Mouse (Mus musculus) midbrain, embryonic 16.5 days (tissue): ENCODE measurements around the gene Car6. TPM values are rescaled to one million over a fixed set of nuclear protein-coding genes. Genes with fewer than 3 reads are reported as not detected.

Experiments used
- ATAC-seq: fragments of 200-750 bp; cut with Nextera tagmentation; 2 replicates; pipeline ENCODE4 v1.8.0; 2017; ENCODE audit warnings: moderate TSS enrichment
- H3K27ac ChIP-seq: fragments of 300-500 bp; sonication (generic); 2 replicates; pipeline ENCODE4 v1.5.1; 2014; ENCODE audit warnings: mild to moderate bottlenecking, low read length, mixed read lengths
- H3K27me3 ChIP-seq: fragments of 300-500 bp; sonication (generic); 2 replicates; pipeline ENCODE4 v1.6.1; 2014; ENCODE audit warnings: low read depth, low read length, mixed read lengths; ENCODE audit not compliant: control insufficient read depth, insufficient read depth
- H3K36me3 ChIP-seq: fragments of 300-500 bp; sonication (generic); 2 replicates; pipeline ENCODE4 v1.6.1; 2014; ENCODE audit warnings: mild to moderate bottlenecking, low read length, moderate library complexity, mixed read lengths; ENCODE audit not compliant: control insufficient read depth, insufficient read depth
- H3K4me1 ChIP-seq: fragments of 300-500 bp; sonication (generic); 2 replicates; pipeline ENCODE4 v1.6.1; 2014; ENCODE audit warnings: mild to moderate bottlenecking, low read length, mixed read lengths; ENCODE audit not compliant: control insufficient read depth, insufficient read depth
- H3K4me2 ChIP-seq: fragments of 300-500 bp; sonication (generic); 2 replicates; pipeline ENCODE4 v1.6.1; 2014; ENCODE audit warnings: mild to moderate bottlenecking, low read length, mixed read lengths
- H3K4me3 ChIP-seq: fragments of 300-500 bp; sonication (generic); 2 replicates; pipeline ENCODE4 v1.5.1; 2014; ENCODE audit warnings: low read depth, mild to moderate bottlenecking, low read length, moderate library complexity, mixed read lengths
- H3K9ac ChIP-seq: fragments of 300-500 bp; sonication (generic); 2 replicates; pipeline ENCODE4 v1.6.1; 2014; ENCODE audit warnings: low read depth, low read length, mixed read lengths
- H3K9me3 ChIP-seq: fragments of 300-500 bp; sonication (generic); replicated peaks from 2 replicates; pipeline ENCODE4 v1.6.1; 2014; ENCODE audit warnings: mild to moderate bottlenecking, low read length, mixed read lengths; ENCODE audit not compliant: control insufficient read depth, poor library complexity, severe bottlenecking
- WGBS: fragments of 180-500 bp; shearing (Covaris S2); extraction: QIAGEN DNeasy Blood & Tissue Kit; methylation state at CpG from one replicate; pipeline ENCODE4 v1.1.7; 2014; 5-methylcytosine and 5-hydroxymethylcytosine counted together
- polyA plus RNA-seq: library from polyadenylated mRNA; unstranded; fragments of >200 nt; fragmentation: Nextera tagmentation; extraction: Ambion mirVana; gene quantifications from 2 replicates; pipeline ENCODE4 v1.2.1, GENCODE M21; 2015

Car6 gene
- polyA plus RNA-seq, 1 experiment from 2014 or later: not detected

- Histone ChIP-seq H3K27ac (peak overlapping the region; percentile 6; the same call in 1 of the 2 replicates), H3K36me3 (no peaks in the 10 kb centered on the region), H3K9ac (peak overlapping the region; percentile 42), H3K9me3 (no peaks in the 10 kb centered on the region), H3K27me3 (no peaks in the 10 kb centered on the region), H3K4me2 (peak overlapping the region; percentile 49), H3K4me3 (peak overlapping the region; percentile 17), H3K4me1 (no peaks in the 10 kb centered on the region; the same call in 1 of the 2 replicates)
- ATAC-seq: peak; percentile 81
- WGBS: 30% methylated on average over 9 of the region's 9 CpGs
These were observed 63.0 kb downstream of the Car6 start for GRCm38 (mm10) chr4:150138084-150138543.

GRCm38 (mm10) chr4:150137368-150138083, 63.6 kb downstream of the Car6 start:
- 87% methylated on average over 7 of the region's 7 CpGs for WGBS
- no peak overlapping the region for H3K9ac ChIP-seq
- no peaks in the 10 kb centered on the region; the same call in 1 of the 2 replicates for H3K4me1 ChIP-seq
- H3K27ac ChIP-seq: no peak overlapping the region
- H3K4me3 ChIP-seq: no peak overlapping the region
- H3K27me3 ChIP-seq: no peaks in the 10 kb centered on the region
- no peaks in the 10 kb centered on the region for H3K36me3 ChIP-seq
- 0 out of 2 replicates have a peak, but pooled peaks have one; percentile 5 for ATAC-seq
- H3K9me3 ChIP-seq: no peaks in the 10 kb centered on the region
- peak overlapping the region; percentile 49 for H3K4me2 ChIP-seq

Other genes with a start within 250 kb of the Car6 start
- gene Spsb1, start 246.3 kb downstream of the Car6 start, polyA plus RNA-seq: 3.8 and 5.1 TPM in 2 replicates
- 2.5 and 3.1 TPM in 2 replicates for gene H6pd, start 192.3 kb downstream of the Car6 start, polyA plus RNA-seq
- gene Gpr157, start 114.0 kb downstream of the Car6 start, polyA plus RNA-seq: 0.26 and 0.34 TPM in 2 replicates
- gene Slc2a5, start 82.0 kb downstream of the Car6 start, polyA plus RNA-seq: 2.1 and 2.9 TPM in 2 replicates
- not detected in 2 replicates for gene Slc2a7, start 52.4 kb downstream of the Car6 start, polyA plus RNA-seq
- gene Eno1, start 35.4 kb upstream of the Car6 start, polyA plus RNA-seq: 1,096 and 1,142 TPM in 2 replicates
- 29.0 and 31.2 TPM in 2 replicates for gene Rere, start 80.3 kb upstream of the Car6 start, polyA plus RNA-seq